Mouse (Mus musculus): ENCODE data around the gene E330009J07Rik.

E330009J07Rik gene

GRCm38 (mm10) chr6:40430251-40430650, 5.7 kb downstream of the E330009J07Rik start:
- no peak for DNase-seq (ENCODE audit: low read depth, low spot score)

- DNase-seq (ENCODE audit: low read depth, low spot score), result no peak
Measured at GRCm38 (mm10) chr6:40429521-40429931, 6.4 kb downstream of the E330009J07Rik start.

- no peak for DNase-seq (ENCODE audit: low read depth, low spot score)
Measured at GRCm38 (mm10) chr6:40428696-40429095, 7.2 kb downstream of the E330009J07Rik start.

GRCm38 (mm10) chr6:40427441-40427840, 8.5 kb downstream of the E330009J07Rik start:
- DNase-seq (ENCODE audit: low read depth, low spot score), result no peak

- peak; percentile 64 for DNase-seq (ENCODE audit: low read depth, low spot score)
Measured at GRCm38 (mm10) chr6:40423774-40424173, 12.2 kb downstream of the E330009J07Rik start.

GRCm38 (mm10) chr6:40423013-40423412, 12.9 kb downstream of the E330009J07Rik start:
- DNase-seq (ENCODE audit: low read depth, low spot score), result no peak

- DNase-seq (ENCODE audit: low read depth, low spot score), result no peak
Measured at GRCm38 (mm10) chr6:40421099-40421498, 14.8 kb downstream of the E330009J07Rik start.

- no peak for DNase-seq (ENCODE audit: low read depth, low spot score)
Measured at GRCm38 (mm10) chr6:40418386-40418785, 17.5 kb downstream of the E330009J07Rik start.

GRCm38 (mm10) chr6:40415799-40416198, 20.1 kb downstream of the E330009J07Rik start:
- DNase-seq (ENCODE audit: low read depth, low spot score), result no peak

- no peak for DNase-seq (ENCODE audit: low read depth, low spot score)
Measured at GRCm38 (mm10) chr6:40413565-40413964, 22.4 kb downstream of the E330009J07Rik start.

- no peak for DNase-seq (ENCODE audit: low read depth, low spot score)
Measured at GRCm38 (mm10) chr6:40413046-40413445, 22.9 kb downstream of the E330009J07Rik start.

- DNase-seq (ENCODE audit: low read depth, low spot score), result no peak
Measured at GRCm38 (mm10) chr6:40411085-40411484, 24.9 kb downstream of the E330009J07Rik start.

- no peak for DNase-seq (ENCODE audit: low read depth, low spot score)
Measured at GRCm38 (mm10) chr6:40403640-40404285, 32.2 kb downstream of the E330009J07Rik start.

- DNase-seq (ENCODE audit: low read depth, low spot score), result no peak
Measured at GRCm38 (mm10) chr6:40402031-40402430, 33.9 kb downstream of the E330009J07Rik start.

- peak; percentile 64 for DNase-seq (ENCODE audit: low read depth, low spot score)
Measured at GRCm38 (mm10) chr6:40393213-40393612, 42.7 kb downstream of the E330009J07Rik start.

- no peak for DNase-seq (ENCODE audit: low read depth, low spot score)
Measured at GRCm38 (mm10) chr6:40390975-40391374, 45.0 kb downstream of the E330009J07Rik start.

- no peak for DNase-seq (ENCODE audit: low read depth, low spot score)
Measured at GRCm38 (mm10) chr6:40388660-40389059, 47.3 kb downstream of the E330009J07Rik start.

- no peak for DNase-seq (ENCODE audit: low read depth, low spot score)
Measured at GRCm38 (mm10) chr6:40385682-40386081, 50.3 kb downstream of the E330009J07Rik start.

- no peak for DNase-seq (ENCODE audit: low read depth, low spot score)
Measured at GRCm38 (mm10) chr6:40381908-40382307, 54.0 kb downstream of the E330009J07Rik start.

- no peak for DNase-seq (ENCODE audit: low read depth, low spot score)
Measured at GRCm38 (mm10) chr6:40380181-40380580, 55.8 kb downstream of the E330009J07Rik start.

- no peak for DNase-seq (ENCODE audit: low read depth, low spot score)
Measured at GRCm38 (mm10) chr6:40371031-40371430, 64.9 kb downstream of the E330009J07Rik start.

GRCm38 (mm10) chr6:40353360-40353759, 82.6 kb downstream of the E330009J07Rik start:
- DNase-seq (ENCODE audit: low read depth, low spot score), result peak; percentile 49
